Mouse (Mus musculus) liver, embryonic 14.5 days (tissue): ENCODE measurements at regions not wholly inside any gene's neighbourhood (a gene's known extent, or its start where the extent isn't known, plus 50 kb on each side); places are given as distances from the start of the nearest gene placed in this dataset.
"Not testable (repeated sequence)": the region's sequence is repeated elsewhere in the genome, so short reads cannot be mapped to it uniquely, and the experiment has no call there.

Experiments
- ATAC-seq: fragments of 200-750 bp; cut with Nextera tagmentation; 2 replicates; pipeline ENCODE4 v1.8.0; 2017; ENCODE audit warnings: moderate number of reproducible peaks, mild to moderate bottlenecking, moderate library complexity; ENCODE audit not compliant: insufficient read depth
- DNase-seq, 3 experiments: peaks; one replicate each; pipeline ENCODE4 v3.0.0-alpha.2; 2012 to 2013; ENCODE audit warnings: low read depth in 3 of 3, low spot score in 3 of 3
- H3K27ac ChIP-seq: fragments of 300-500 bp; sonication (generic); 2 replicates; pipeline ENCODE4 v1.5.1; 2014; ENCODE audit warnings: moderate library complexity, mild to moderate bottlenecking, control low read depth, inconsistent platforms
- H3K27me3 ChIP-seq: fragments of 300-500 bp; sonication (generic); 2 replicates; pipeline ENCODE4 v1.6.1; 2014; ENCODE audit warnings: mild to moderate bottlenecking, low read length, moderate library complexity; ENCODE audit not compliant: control insufficient read depth, insufficient read depth
- H3K36me3 ChIP-seq: fragments of 300-500 bp; sonication (generic); replicated peaks from 2 replicates; pipeline ENCODE4 v1.6.1; 2014; ENCODE audit warnings: low read depth; ENCODE audit not compliant: control insufficient read depth, insufficient read depth
- H3K4me1 ChIP-seq, 2 experiments: fragments of 200-500 bp in 1 of 2; fragments of 300-500 bp in 1 of 2; sonication (generic) in 1 of 2; replicated peaks; 2 replicates each; pipeline ENCODE4 v1.6.1; 2012 to 2014; ENCODE audit warnings: antibody characterized with exemption in 1 of 2, inconsistent platforms in 1 of 2, low read length in 1 of 2; ENCODE audit not compliant: control insufficient read depth in 2 of 2, insufficient read depth in 2 of 2
- H3K4me2 ChIP-seq: fragments of 300-500 bp; sonication (generic); 2 replicates; pipeline ENCODE4 v1.6.1; 2014; ENCODE audit warnings: low read depth, mild to moderate bottlenecking, control low read depth, moderate library complexity
- H3K4me3 ChIP-seq, 2 experiments: fragments of 200-500 bp in 1 of 2; fragments of 300-500 bp in 1 of 2; sonication (generic) in 1 of 2; 2 replicates each; pipeline ENCODE4 v1.5.1; 2012 to 2014; ENCODE audit warnings: low read depth in 2 of 2, low read length in 2 of 2, mild to moderate bottlenecking in 2 of 2, control low read depth in 1 of 2, inconsistent platforms in 1 of 2, moderate library complexity in 1 of 2; ENCODE audit not compliant: insufficient read depth in 1 of 2
- H3K9ac ChIP-seq: fragments of 300-500 bp; sonication (generic); replicated peaks from 2 replicates; pipeline ENCODE4 v1.6.1; 2014; ENCODE audit warnings: mild to moderate bottlenecking, control low read depth, moderate library complexity
- H3K9me3 ChIP-seq: fragments of 300-500 bp; sonication (generic); 2 replicates; pipeline ENCODE4 v1.6.1; 2016; ENCODE audit warnings: low read length, mixed read lengths; ENCODE audit not compliant: control insufficient read depth
- CTCF ChIP-seq: IDR thresholded peaks from 2 replicates; pipeline ENCODE4 v1.5.1; 2016; ENCODE audit warnings: antibody characterized with exemption, low read depth, control low read depth
- EP300 ChIP-seq: IDR thresholded peaks from 2 replicates; pipeline ENCODE4 v1.6.1; 2016; ENCODE audit warnings: antibody characterized with exemption, low read depth
- WGBS: fragments of 180-500 bp; shearing (Covaris S2); extraction: QIAGEN DNeasy Blood & Tissue Kit; methylation state at CpG from one replicate; pipeline ENCODE4 v1.1.7; 2014; ENCODE audit not compliant: insufficient replicate concordance; 5-methylcytosine and 5-hydroxymethylcytosine counted together

GRCm38 (mm10) chr12:55974262-55974661 is 138.1 kb downstream of the Brms1l start:
- Histone ChIP-seq H3K27me3 (no peaks in the 10 kb centered on the region), H3K9me3 (no peaks in the 10 kb centered on the region), H3K4me3 (no peak overlapping the region), H3K27ac (no peak overlapping the region), H3K9ac (no peak overlapping the region), H3K4me1 (no peaks in the 10 kb centered on the region), H3K36me3 (no peaks in the 10 kb centered on the region), H3K4me2 (no peak overlapping the region)
- TF ChIP-seq CTCF = no peak
- no peak for TF ChIP-seq EP300
- DNase-seq = no peak
- WGBS = 60% methylated on average over 3 of the region's 3 CpGs
- ATAC-seq = no peak

GRCm38 (mm10) chr12:55959319-55959718 is 123.2 kb downstream of the Brms1l start:
- not testable (repeated sequence) for H3K4me3 ChIP-seq, H3K4me2 ChIP-seq, H3K9me3 ChIP-seq, H3K27ac ChIP-seq, H3K4me1 ChIP-seq, H3K27me3 ChIP-seq, H3K36me3 ChIP-seq, ATAC-seq, DNase-seq, H3K9ac ChIP-seq
- WGBS = 73% methylated on average over 3 of the region's 3 CpGs

GRCm38 (mm10) chr12:55940566-55940965 is 104.4 kb downstream of the Brms1l start:
- Histone ChIP-seq H3K36me3 (no peaks in the 10 kb centered on the region), H3K27me3 (no peaks in the 10 kb centered on the region), H3K9me3 (no peaks in the 10 kb centered on the region), H3K9ac (no peak overlapping the region), H3K4me2 (no peak overlapping the region), H3K4me3 (no peak overlapping the region), H3K4me1 (no peaks in the 10 kb centered on the region), H3K27ac (no peak overlapping the region)
- ATAC-seq (no peak), DNase-seq (no peak)
- 69% methylated on average over 6 of the region's 6 CpGs for WGBS
- TF ChIP-seq EP300 = no peak
- no peak for TF ChIP-seq CTCF

GRCm38 (mm10) chr12:55939281-55940142 is 103.4 kb downstream of the Brms1l start:
- Histone ChIP-seq H3K36me3 (no peaks in the 10 kb centered on the region), H3K27me3 (no peaks in the 10 kb centered on the region), H3K9me3 (no peaks in the 10 kb centered on the region), H3K4me1 (no peaks in the 10 kb centered on the region), H3K9ac (no peak overlapping the region), H3K4me3 (no peak overlapping the region), H3K4me2 (no peak overlapping the region), H3K27ac (no peak overlapping the region)
- TF ChIP-seq CTCF (no peak), EP300 (no peak)
- WGBS = 53% methylated on average over 10 of the region's 10 CpGs
- ATAC-seq = no peak
- no peak for DNase-seq

- H3K4me3 ChIP-seq = no peak overlapping the region
- no peak overlapping the region for H3K9ac ChIP-seq
- H3K9me3 ChIP-seq = no peaks in the 10 kb centered on the region
- H3K27me3 ChIP-seq = no peaks in the 10 kb centered on the region
- DNase-seq (no peak), ATAC-seq (no peak)
- no peak for TF ChIP-seq EP300
- no peak for TF ChIP-seq CTCF
- H3K36me3 ChIP-seq = no peaks in the 10 kb centered on the region
- no peaks in the 10 kb centered on the region for H3K4me1 ChIP-seq
- WGBS = 37% methylated on average over 1 of the region's 1 CpGs
- no peak overlapping the region for H3K4me2 ChIP-seq
- H3K27ac ChIP-seq = no peak overlapping the region
These were observed 98.0 kb downstream of the Brms1l start for GRCm38 (mm10) chr12:55934172-55934571.
